Mouse (Mus musculus) kidney, postnatal 0 days (tissue): ENCODE measurements at regions not wholly inside any gene's neighbourhood (a gene's known extent, or its start where the extent isn't known, plus 50 kb on each side); places are given as distances from the start of the nearest gene placed in this dataset.
A peak's percentile ranks its signal among the peaks of the same experiment; 100 is the strongest.

Source experiments
- ATAC-seq: fragments of 200-750 bp; cut with Nextera tagmentation; replicated peaks from 2 replicates; pipeline ENCODE4 v1.8.0; 2017; ENCODE audit warnings: low read depth, moderate number of reproducible peaks, moderate TSS enrichment, moderate library complexity; ENCODE audit not compliant: low FRiP score
- DNase-seq: peaks from one replicate; pipeline ENCODE4 v3.0.0-alpha.2; 2016; ENCODE audit warnings: low spot score
- H3K27ac ChIP-seq: fragments of 300-500 bp; sonication (generic); 2 replicates; pipeline ENCODE4 v1.5.1; 2014; ENCODE audit warnings: mild to moderate bottlenecking
- H3K27me3 ChIP-seq: fragments of 300-500 bp; sonication (generic); 2 replicates; pipeline ENCODE4 v1.6.1; 2014; ENCODE audit warnings: low read length, mixed read lengths; ENCODE audit not compliant: insufficient read depth
- H3K36me3 ChIP-seq: fragments of 300-500 bp; sonication (generic); 2 replicates; pipeline ENCODE4 v1.6.1; 2014; ENCODE audit warnings: low read length, mixed read lengths; ENCODE audit not compliant: insufficient read depth
- H3K4me1 ChIP-seq: fragments of 300-500 bp; sonication (generic); replicated peaks from 2 replicates; pipeline ENCODE4 v1.6.1; 2014; ENCODE audit warnings: antibody characterized with exemption, low read length, mixed read lengths; ENCODE audit not compliant: insufficient read depth
- H3K4me2 ChIP-seq: fragments of 300-500 bp; sonication (generic); 2 replicates; pipeline ENCODE4 v1.6.1; 2014; ENCODE audit warnings: mild to moderate bottlenecking, low read length, moderate library complexity, mixed read lengths
- H3K4me3 ChIP-seq: fragments of 300-500 bp; sonication (generic); replicated peaks from 2 replicates; pipeline ENCODE4 v1.5.1; 2014; ENCODE audit warnings: low read depth, low read length
- H3K9ac ChIP-seq: fragments of 300-500 bp; sonication (generic); 2 replicates; pipeline ENCODE4 v1.6.1; 2014; ENCODE audit warnings: low read depth, low read length
- H3K9me3 ChIP-seq: fragments of 300-500 bp; sonication (generic); replicated peaks from 2 replicates; pipeline ENCODE4 v1.6.1; 2016; ENCODE audit warnings: low read length, inconsistent platforms, mixed read lengths
- CTCF ChIP-seq: IDR thresholded peaks from 2 replicates; pipeline ENCODE4 v1.5.1; 2016; ENCODE audit warnings: antibody characterized with exemption, low read depth, mild to moderate bottlenecking, moderate library complexity
- WGBS: fragments of 180-500 bp; shearing (Covaris S2); extraction: QIAGEN DNeasy Blood & Tissue Kit; methylation state at CpG from one replicate; pipeline ENCODE4 v1.1.7; 2014; 5-methylcytosine and 5-hydroxymethylcytosine counted together

GRCm38 (mm10) chr13:16762326-16762725, 750.7 kb downstream of the Inhba start:
- Histone ChIP-seq H3K4me3 (no peak overlapping the region), H3K4me2 (no peak overlapping the region), H3K27ac (no peak overlapping the region), H3K27me3 (no peaks in the 10 kb centered on the region), H3K9ac (no peak overlapping the region), H3K4me1 (no peaks in the 10 kb centered on the region), H3K36me3 (no peaks in the 10 kb centered on the region), H3K9me3 (no peaks in the 10 kb centered on the region)
- no peak for TF ChIP-seq CTCF
- ATAC-seq (no peak), DNase-seq (no peak)
- 86% methylated on average over 8 of the region's 8 CpGs for WGBS

GRCm38 (mm10) chr13:16762727-16763512, 751.3 kb downstream of the Inhba start:
- WGBS: 80% methylated on average over 8 of the region's 8 CpGs
- H3K4me1 ChIP-seq: no peaks in the 10 kb centered on the region
- DNase-seq: no peak
- no peaks in the 10 kb centered on the region for H3K27me3 ChIP-seq
- no peak overlapping the region for H3K27ac ChIP-seq
- ATAC-seq: no peak
- no peak overlapping the region for H3K9ac ChIP-seq
- no peak for TF ChIP-seq CTCF
- no peak overlapping the region for H3K4me3 ChIP-seq
- no peaks in the 10 kb centered on the region for H3K9me3 ChIP-seq
- no peaks in the 10 kb centered on the region for H3K36me3 ChIP-seq
- H3K4me2 ChIP-seq: no peak overlapping the region

GRCm38 (mm10) chr13:16763746-16764145, 752.1 kb downstream of the Inhba start:
- Histone ChIP-seq H3K4me2 (no peak overlapping the region), H3K27me3 (no peaks in the 10 kb centered on the region), H3K9me3 (no peaks in the 10 kb centered on the region), H3K9ac (no peak overlapping the region), H3K4me3 (no peak overlapping the region), H3K4me1 (no peaks in the 10 kb centered on the region), H3K27ac (no peak overlapping the region), H3K36me3 (no peaks in the 10 kb centered on the region)
- DNase-seq (peak; percentile 70), ATAC-seq (no peak)
- TF ChIP-seq CTCF: peak; percentile 82
- 5% methylated on average over 2 of the region's 2 CpGs for WGBS

GRCm38 (mm10) chr13:16769409-16769808, 757.8 kb downstream of the Inhba start:
- H3K9me3 ChIP-seq: no peaks in the 10 kb centered on the region
- no peak overlapping the region for H3K4me2 ChIP-seq
- no peak for TF ChIP-seq CTCF
- H3K9ac ChIP-seq: no peak overlapping the region
- WGBS: 63% methylated on average over 2 of the region's 2 CpGs
- H3K36me3 ChIP-seq: no peaks in the 10 kb centered on the region
- ATAC-seq (no peak), DNase-seq (no peak)
- no peak overlapping the region for H3K4me3 ChIP-seq
- no peaks in the 10 kb centered on the region for H3K27me3 ChIP-seq
- no peaks in the 10 kb centered on the region for H3K4me1 ChIP-seq
- H3K27ac ChIP-seq: no peak overlapping the region

GRCm38 (mm10) chr13:16769848-16770422, 758.3 kb downstream of the Inhba start:
- no peak for DNase-seq
- H3K4me2 ChIP-seq: no peak overlapping the region
- TF ChIP-seq CTCF: no peak
- H3K27me3 ChIP-seq: no peaks in the 10 kb centered on the region
- H3K27ac ChIP-seq: no peak overlapping the region
- H3K4me1 ChIP-seq: no peaks in the 10 kb centered on the region
- no peaks in the 10 kb centered on the region for H3K9me3 ChIP-seq
- H3K9ac ChIP-seq: no peak overlapping the region
- no peak for ATAC-seq
- no peaks in the 10 kb centered on the region for H3K36me3 ChIP-seq
- 57% methylated on average over 6 of the region's 6 CpGs for WGBS
- no peak overlapping the region for H3K4me3 ChIP-seq

GRCm38 (mm10) chr13:16771845-16772244, 760.2 kb downstream of the Inhba start:
- Histone ChIP-seq H3K4me2 (no peak overlapping the region), H3K27me3 (no peaks in the 10 kb centered on the region), H3K9me3 (no peaks in the 10 kb centered on the region), H3K4me1 (no peaks in the 10 kb centered on the region), H3K36me3 (no peaks in the 10 kb centered on the region), H3K27ac (no peak overlapping the region), H3K9ac (no peak overlapping the region), H3K4me3 (no peak overlapping the region)
- DNase-seq (no peak), ATAC-seq (no peak)
- WGBS: 89% methylated on average over 4 of the region's 4 CpGs
- TF ChIP-seq CTCF: no peak
